Mouse (Mus musculus) brain, embryonic 14.5 days (tissue): ENCODE measurements around the gene Slc1a2. TPM values are rescaled to one million over a fixed set of nuclear protein-coding genes. Genes with fewer than 3 reads are reported as not detected.

Experiments used
- DNase-seq: peaks from one replicate; pipeline ENCODE4 v3.0.0-alpha.2; 2011; ENCODE audit warnings: low read depth
- CTCF ChIP-seq: fragments of 200-500 bp; IDR thresholded peaks from 2 replicates; pipeline ENCODE4 v1.5.1; 2012; ENCODE audit warnings: inconsistent platforms, mild to moderate bottlenecking, moderate library complexity, borderline replicate concordance; ENCODE audit not compliant: insufficient read depth, insufficient read length; ENCODE audit errors: extremely low read depth
- POLR2A ChIP-seq: fragments of 200-500 bp; IDR thresholded peaks from 2 replicates; pipeline ENCODE4 v1.6.1; 2012; ENCODE audit warnings: mild to moderate bottlenecking, inconsistent platforms, borderline replicate concordance; ENCODE audit not compliant: poor library complexity, insufficient read depth, insufficient read length, severe bottlenecking; ENCODE audit errors: extremely low read depth
- polyA plus RNA-seq: library from polyadenylated mRNA; depleted of rRNA; stranded (reverse); fragments of >200 nt; gene quantifications from 2 replicates; pipeline ENCODE4 v1.2.3, GENCODE M21; 2012

Gene Slc1a2
- polyA plus RNA-seq, 1 experiment: 46.2 TPM

DNA sequence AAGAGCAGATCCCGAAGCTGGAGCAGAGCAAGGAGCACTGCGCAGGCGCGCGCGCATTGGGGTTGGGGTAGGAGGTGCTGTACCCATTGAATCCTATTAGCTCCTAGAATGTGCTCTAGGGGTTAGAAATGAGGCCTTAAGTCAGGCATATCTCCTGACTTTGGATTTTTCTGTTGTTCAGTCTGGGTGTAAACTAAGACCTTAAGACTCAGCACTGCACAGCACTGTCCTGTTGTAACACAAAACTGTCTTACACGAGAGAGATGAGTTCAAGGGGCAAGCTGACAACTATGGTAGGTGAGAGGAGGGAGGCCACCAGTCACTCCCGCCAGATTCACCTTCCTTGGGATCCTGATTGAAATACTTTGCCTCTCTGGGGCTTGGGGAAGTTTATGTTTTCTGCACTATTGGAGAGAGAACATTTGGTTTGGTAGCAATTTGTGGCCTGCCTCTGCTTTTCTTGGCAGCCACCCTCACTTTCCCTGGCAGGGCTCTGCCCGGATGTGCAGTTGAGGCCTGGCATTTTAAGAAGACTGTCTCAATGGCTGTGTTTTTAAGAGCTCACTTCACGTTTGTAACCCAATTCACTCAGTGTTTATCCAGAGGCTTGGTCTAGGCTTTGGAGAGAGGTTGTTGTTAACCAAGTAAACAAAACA lies 9.5 kb upstream of the Slc1a2 start:
- TF ChIP-seq CTCF (no peak), POLR2A (no peak)
- DNase-seq: peak; percentile 61

DNA sequence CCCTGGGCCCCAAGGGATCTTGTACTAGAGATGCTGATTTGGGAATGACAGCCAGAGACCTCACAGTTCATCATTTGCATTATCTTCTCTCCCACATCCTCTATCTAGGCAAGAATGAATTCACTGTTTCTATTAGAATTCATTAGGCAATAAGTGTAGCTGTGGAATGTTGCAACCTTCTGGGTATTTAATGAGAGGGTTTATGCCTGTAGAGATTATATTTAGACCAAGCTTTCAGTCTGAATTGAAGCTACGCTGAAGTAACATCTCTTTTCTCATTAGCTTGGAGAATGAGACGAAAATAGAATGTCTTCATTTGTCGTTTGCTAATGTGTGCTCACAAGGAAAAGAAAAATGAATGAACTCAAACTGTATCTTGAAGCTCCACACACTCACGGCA lies 8.1 kb upstream of the Slc1a2 start:
- TF ChIP-seq POLR2A: no peak
- no peak for TF ChIP-seq CTCF
- peak; percentile 34 for DNase-seq

- TF ChIP-seq CTCF (no peak), POLR2A (no peak)
- peak; percentile 84 for DNase-seq
Observed at GRCm38 (mm10) chr2:102655966-102656725, 2.3 kb upstream of the Slc1a2 start.

- no peak for TF ChIP-seq POLR2A
- no peak for TF ChIP-seq CTCF
- DNase-seq: peak; percentile 79
Observed at GRCm38 (mm10) chr2:102657726-102658125, 733 bp upstream of the Slc1a2 start.

DNA sequence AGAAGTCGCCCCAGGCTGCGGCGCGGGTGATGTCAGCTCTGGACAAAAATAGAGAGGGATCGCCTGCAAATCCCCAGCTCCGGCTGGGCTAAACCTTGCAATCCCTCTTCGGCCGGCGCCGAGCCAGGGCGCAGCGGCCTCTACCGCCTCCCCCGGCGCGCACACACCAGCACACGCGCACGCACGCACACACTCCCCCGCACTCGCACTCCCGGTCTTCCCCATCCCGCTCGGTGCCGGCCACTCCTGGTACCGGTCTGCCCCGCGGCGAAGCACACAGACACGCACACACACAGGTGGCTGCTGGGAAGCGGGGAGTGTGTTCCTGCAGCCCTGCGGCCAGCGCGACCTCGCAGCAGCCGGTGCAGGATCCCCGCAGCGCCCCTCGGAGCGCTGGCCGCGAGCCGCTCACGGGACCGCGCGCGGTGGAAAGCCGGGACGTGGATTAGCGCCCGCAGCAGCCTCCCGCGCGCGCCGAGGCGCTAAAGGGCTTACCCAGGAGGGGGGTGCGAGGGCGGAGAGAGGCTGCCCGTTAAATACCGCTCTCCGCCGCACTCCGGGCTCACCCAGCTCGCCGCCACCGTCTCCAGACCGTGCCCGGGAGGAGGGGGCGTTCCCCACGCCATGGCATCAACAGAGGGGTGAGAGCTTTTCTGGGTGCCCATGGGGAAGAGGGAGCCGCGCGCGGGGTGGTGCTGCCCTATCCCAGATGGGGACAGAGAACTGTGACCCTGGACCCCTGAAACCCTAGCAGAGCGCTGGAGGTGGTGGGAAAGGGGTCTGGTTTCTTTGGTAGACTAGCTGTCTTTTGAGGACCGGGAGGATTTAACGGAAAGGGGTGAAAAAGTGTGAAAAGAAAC lies 432 bp downstream of the Slc1a2 start:
- TF ChIP-seq POLR2A: peak; percentile 25; the same call in 1 of the 2 replicates
- peak; percentile 37; the same call in 1 of the 2 replicates for TF ChIP-seq CTCF
- peak; percentile 87 for DNase-seq

GRCm38 (mm10) chr2:102659521-102659830 lies 1.0 kb downstream of the Slc1a2 start:
- TF ChIP-seq CTCF (no peak), POLR2A (no peak)
- DNase-seq: peak; percentile 69

DNA sequence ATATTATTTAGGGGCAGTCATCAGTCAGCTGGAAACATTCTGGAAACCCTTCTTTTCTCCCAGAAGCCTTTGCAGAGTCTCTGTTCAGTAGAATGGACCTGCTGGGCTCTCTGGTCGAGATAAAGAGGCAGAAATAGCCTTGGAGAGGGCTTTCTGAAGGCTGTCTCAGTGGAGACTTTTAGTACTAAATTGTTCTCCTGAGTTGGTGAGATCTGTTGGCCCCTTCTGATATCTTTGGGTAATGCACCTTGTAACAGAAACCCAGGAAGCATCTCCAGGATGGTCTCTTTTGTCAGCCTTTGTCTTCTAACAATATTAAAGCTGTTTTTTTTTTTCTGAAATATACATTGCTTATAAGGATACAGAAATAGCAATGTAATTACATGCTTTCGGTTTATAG lies 2.6 kb downstream of the Slc1a2 start:
- peak; percentile 44 for DNase-seq

GRCm38 (mm10) chr2:102662911-102663310 lies 4.5 kb downstream of the Slc1a2 start:
- TF ChIP-seq POLR2A: no peak
- TF ChIP-seq CTCF: no peak
- peak; percentile 64 for DNase-seq

More for the DNA sequence above, 2.6 kb downstream of the Slc1a2 start:
- TF ChIP-seq CTCF: no peak

DNA sequence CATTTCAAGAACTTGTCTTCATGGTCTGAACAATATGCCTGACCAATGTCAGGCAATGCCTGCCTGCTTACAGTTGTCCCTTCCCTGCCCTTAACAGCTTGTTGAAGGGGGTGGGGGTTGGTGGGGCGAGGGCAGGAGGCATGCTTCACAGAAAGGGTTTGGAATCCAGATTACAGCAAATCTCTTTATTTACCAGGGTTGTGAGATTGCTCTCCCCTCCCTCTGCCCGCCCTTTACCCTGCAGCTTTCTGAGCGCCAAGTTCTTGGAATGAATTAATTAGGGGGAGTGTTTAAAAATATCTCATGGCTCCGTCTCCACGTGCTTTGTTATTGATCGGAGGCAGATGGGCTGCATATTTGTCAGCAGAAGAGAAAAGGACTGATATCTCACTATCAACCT lies 4.9 kb downstream of the Slc1a2 start:
- DNase-seq: peak; percentile 81
- TF ChIP-seq CTCF: no peak
- TF ChIP-seq POLR2A: no peak

GRCm38 (mm10) chr2:102663865-102664264 lies 5.4 kb downstream of the Slc1a2 start:
- DNase-seq: peak; percentile 65
- TF ChIP-seq POLR2A (no peak), CTCF (no peak)

- TF ChIP-seq CTCF (no peak), POLR2A (no peak)
- no peak for DNase-seq
Observed at GRCm38 (mm10) chr2:102667981-102668380, 9.5 kb downstream of the Slc1a2 start.

DNA sequence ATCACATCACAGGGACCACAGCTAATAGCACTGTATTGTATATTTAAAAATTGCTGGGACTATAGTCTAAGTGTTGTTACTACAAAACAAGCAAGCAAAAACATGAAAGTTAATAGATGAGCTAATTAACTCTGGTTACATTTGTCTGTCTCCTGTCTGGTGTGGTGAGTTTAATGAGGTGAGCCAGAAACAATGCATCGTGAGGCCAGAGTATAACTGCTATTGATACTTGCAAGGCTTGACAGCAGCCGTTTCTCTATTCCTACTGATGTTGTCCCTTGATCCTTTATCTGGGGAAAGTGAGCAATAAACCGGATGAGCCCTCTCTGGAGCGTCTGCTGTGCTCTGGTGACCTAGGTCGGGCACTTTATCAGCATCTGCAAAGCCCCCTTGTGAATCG lies 11.1 kb downstream of the Slc1a2 start:
- TF ChIP-seq CTCF (no peak), POLR2A (no peak)
- DNase-seq: no peak

DNA sequence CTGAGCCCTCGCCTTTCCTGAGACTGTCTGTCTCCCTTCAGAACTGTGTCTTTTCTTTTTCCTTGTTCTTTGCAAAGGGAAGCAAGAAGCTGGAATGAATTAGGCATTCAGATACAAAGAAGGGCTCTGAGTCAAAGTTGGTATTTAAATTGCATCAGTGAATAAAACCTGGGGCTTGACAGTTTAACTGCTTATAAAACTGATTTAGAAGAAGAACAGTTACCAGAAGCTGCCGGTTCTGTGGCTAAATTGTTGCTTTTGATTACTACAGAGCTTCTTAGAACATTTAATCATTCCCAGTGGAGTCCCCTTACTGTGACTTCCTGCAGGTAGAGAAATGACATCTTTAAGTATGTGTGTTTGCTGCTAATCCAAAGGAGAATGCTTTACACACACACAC lies 16.1 kb downstream of the Slc1a2 start:
- DNase-seq: no peak
- TF ChIP-seq POLR2A (no peak), CTCF (no peak)
